Mouse (Mus musculus) lung, adult 2 months (tissue): ENCODE results near the gene Mrpl12. TPM values are rescaled to one million over a fixed set of nuclear protein-coding genes. Genes with fewer than 3 reads are reported as not detected.

Experiments used
- DNase-seq: peaks from one replicate; pipeline ENCODE4 v3.0.0; 2022
- H3K4me1 ChIP-seq: fragments of 200-500 bp; 2 replicates; pipeline ENCODE4 v1.6.1; 2011; ENCODE audit warnings: low read length; ENCODE audit not compliant: control insufficient read depth, insufficient read depth
- H3K4me3 ChIP-seq: fragments of 200-500 bp; replicated peaks from 2 replicates; pipeline ENCODE3; 2011; ENCODE audit warnings: low read depth, mild to moderate bottlenecking, control low read depth, low read length; ENCODE audit errors: extremely low read depth
- CTCF ChIP-seq: fragments of 200-500 bp; IDR thresholded peaks from 2 replicates; pipeline ENCODE4 v1.5.1; 2011; ENCODE audit warnings: mild to moderate bottlenecking, low read length, control low read depth; ENCODE audit not compliant: insufficient read depth
- POLR2A ChIP-seq: fragments of 200-500 bp; IDR thresholded peaks from 2 replicates; pipeline ENCODE4 v1.6.1; 2011; ENCODE audit warnings: low read depth, mild to moderate bottlenecking, control low read depth, low read length, borderline replicate concordance; ENCODE audit errors: extremely low read depth
- WGBS: fragments of 180-500 bp; shearing (Covaris S2); methylation state at CpG from one replicate; pipeline ENCODE4 v1.1.7; 2018; 5-methylcytosine and 5-hydroxymethylcytosine counted together
- polyA plus RNA-seq: library from polyadenylated mRNA; depleted of rRNA; stranded (reverse); fragments of >200 nt; gene quantifications from 2 replicates; pipeline ENCODE4 v1.2.3, GENCODE M21; 2012

The Mrpl12 gene
- polyA plus RNA-seq, 1 experiment = 48.0 TPM

DNA sequence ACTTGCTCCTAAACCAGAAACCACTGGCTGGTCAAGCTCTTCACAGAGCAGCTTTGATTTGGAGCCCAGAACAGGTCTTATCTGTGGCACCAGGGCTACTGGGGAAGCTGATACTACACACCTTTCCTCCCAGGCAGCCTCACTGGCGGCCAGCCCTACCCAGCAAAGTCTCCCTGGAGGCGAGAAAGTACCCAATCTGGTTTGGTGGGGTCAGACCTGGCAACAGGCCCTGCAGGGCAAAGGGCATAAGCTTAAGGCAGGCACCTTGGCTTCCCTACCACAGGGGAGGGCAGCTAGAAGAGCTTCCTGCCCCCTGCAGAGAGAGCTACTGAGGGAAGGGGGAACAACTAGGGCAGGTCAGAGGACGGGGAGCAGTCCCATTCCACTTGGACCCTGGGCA, 15.9 kb downstream of the Mrpl12 start:
- TF ChIP-seq CTCF = no peak
- TF ChIP-seq POLR2A = peak; percentile 44; the same call in 1 of the 2 replicates
- H3K4me1 ChIP-seq = peaks cover 3% of the 10 kb centered on the region; the same call in 1 of the 2 replicates
- H3K4me3 ChIP-seq = no peak overlapping the region
- peak; percentile 72 for DNase-seq
- WGBS = 10% methylated on average over 3 of the region's 3 CpGs

DNA sequence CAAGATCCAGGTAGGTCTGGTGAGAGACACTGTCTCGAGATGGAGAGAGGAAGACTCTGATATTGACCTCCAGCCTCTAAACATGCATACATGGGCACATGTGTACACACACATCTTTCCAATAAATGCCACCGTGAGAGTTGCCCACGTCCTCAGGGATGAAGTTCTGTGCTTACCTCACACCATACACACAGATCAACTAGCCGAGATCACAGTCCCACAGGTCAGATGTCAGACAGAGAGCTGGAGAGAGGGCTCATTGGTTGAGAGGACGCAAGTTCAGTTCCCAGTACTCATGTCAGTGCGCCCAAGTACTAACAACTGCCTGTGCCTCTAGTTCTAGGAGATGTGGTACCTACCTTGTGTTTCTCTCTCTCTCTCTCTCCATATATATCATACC, 16.6 kb downstream of the Mrpl12 start:
- no peak for DNase-seq
- no peak overlapping the region for H3K4me3 ChIP-seq
- H3K4me1 ChIP-seq = peaks cover 3% of the 10 kb centered on the region; the same call in 1 of the 2 replicates
- TF ChIP-seq POLR2A (no peak), CTCF (no peak)
- WGBS = 47% methylated on average over 6 of the region's 6 CpGs

DNA sequence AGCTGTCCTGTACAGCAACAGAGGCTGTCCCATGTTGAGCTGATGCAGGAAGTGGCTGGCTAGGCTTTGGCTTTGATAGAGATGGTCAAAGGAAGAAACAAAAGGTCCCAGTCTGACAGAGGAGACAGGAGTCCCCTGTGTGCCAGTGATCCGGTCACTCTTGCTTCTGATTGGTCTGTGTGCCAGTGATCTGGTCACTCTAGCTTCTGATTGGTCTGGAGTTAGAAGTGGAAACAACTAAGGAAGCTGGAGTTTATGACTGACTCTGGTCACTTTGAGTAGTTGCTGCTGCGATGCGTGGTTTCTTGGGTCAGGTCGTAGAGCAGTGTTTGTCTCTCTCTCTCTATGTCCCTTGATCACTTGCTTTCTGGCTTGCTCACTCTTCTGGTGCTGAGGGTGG, 17.3 kb downstream of the Mrpl12 start:
- H3K4me1 ChIP-seq = peaks cover 3% of the 10 kb centered on the region; the same call in 1 of the 2 replicates
- no peak for DNase-seq
- TF ChIP-seq POLR2A (0 out of 2 replicates have a peak, but pooled peaks have one; percentile 8), CTCF (no peak)
- 77% methylated on average over 4 of the region's 4 CpGs for WGBS
- H3K4me3 ChIP-seq = no peak overlapping the region

DNA sequence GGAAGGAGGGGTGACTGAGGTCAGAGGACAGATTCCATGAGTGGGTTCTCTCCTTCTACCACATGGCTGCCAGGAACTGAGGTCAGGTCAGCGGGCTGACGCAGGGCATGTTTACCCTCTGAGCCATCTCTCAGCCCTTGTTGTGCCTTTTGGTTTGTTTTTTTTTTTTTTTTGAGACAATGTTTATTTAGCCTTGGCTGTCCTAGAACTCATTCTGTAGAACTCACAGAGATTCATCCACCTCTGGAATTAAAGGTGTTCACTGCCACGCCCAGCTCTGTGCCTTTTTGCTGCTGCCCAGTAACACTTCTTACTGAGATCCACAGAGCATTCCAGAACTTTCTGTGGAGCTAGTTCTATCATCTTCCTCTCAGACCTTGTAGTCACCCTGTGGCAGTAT, 21.2 kb downstream of the Mrpl12 start:
- no peak overlapping the region for H3K4me3 ChIP-seq
- no peak for TF ChIP-seq CTCF
- TF ChIP-seq POLR2A = no peak
- H3K4me1 ChIP-seq = peaks cover 7% of the 10 kb centered on the region
- WGBS = 76% methylated on average over 3 of the region's 3 CpGs
- no peak for DNase-seq

DNA sequence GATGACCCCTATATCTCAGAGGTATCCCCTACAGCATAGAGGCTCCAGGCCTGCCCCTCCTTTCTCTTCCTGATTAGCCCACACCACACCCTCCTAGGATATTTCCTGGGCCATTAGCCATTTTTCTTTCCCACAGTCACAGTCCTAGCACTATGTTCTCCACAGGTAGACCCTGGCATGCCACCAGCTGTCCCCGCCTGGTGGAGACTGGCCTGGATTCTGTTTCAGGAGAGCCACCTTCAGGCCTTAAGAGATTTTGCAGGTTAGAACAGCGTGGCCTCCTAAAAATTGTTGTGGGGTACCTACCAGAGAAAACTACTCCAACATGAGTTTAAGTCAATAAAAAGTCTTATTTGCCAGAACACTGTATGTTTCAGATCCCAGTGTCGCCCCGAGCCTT, 22.5 kb downstream of the Mrpl12 start:
- H3K4me3 ChIP-seq = no peak overlapping the region
- no peak for DNase-seq
- WGBS = 55% methylated on average over 4 of the region's 4 CpGs
- peaks cover 7% of the 10 kb centered on the region for H3K4me1 ChIP-seq
- TF ChIP-seq POLR2A = no peak
- peak; percentile 44; the same call in 1 of the 2 replicates for TF ChIP-seq CTCF

DNA sequence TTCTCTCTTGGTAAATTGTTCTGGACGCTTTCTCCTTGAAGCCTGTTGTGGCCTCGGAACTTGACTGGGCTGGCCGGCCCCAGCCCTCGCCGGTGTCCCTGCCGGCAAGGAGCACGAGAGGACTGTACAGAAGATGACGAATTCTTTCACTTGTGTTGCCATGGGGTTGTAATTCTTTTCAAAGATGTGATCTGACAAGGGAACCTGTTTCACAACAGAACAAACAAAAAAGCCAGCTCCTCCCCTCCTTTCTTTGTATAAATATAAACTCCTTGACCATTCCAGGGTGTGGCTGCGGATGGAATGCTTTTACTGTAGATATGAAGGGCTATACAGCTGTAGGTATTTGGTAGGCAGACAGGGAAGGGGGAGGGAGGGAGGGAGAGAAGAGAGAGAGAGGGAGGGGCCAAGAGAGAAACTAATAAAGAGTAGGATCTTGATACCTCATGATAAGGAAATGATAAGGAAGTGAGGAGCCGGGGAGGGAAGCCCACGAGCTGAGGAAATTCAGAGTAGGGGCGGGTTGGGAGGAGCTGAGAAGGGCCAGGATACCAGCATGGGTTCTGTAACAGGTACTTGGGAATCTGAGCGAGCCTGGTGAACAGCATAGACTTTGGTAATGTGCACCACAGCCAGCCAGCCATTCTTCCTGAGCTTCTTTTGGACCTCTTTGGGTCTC, 23.3 kb downstream of the Mrpl12 start:
- no peak overlapping the region for H3K4me3 ChIP-seq
- DNase-seq = peak; percentile 56
- peaks cover 7% of the 10 kb centered on the region for H3K4me1 ChIP-seq
- 43% methylated on average over 13 of the region's 13 CpGs for WGBS
- no peak for TF ChIP-seq CTCF
- no peak for TF ChIP-seq POLR2A

DNA sequence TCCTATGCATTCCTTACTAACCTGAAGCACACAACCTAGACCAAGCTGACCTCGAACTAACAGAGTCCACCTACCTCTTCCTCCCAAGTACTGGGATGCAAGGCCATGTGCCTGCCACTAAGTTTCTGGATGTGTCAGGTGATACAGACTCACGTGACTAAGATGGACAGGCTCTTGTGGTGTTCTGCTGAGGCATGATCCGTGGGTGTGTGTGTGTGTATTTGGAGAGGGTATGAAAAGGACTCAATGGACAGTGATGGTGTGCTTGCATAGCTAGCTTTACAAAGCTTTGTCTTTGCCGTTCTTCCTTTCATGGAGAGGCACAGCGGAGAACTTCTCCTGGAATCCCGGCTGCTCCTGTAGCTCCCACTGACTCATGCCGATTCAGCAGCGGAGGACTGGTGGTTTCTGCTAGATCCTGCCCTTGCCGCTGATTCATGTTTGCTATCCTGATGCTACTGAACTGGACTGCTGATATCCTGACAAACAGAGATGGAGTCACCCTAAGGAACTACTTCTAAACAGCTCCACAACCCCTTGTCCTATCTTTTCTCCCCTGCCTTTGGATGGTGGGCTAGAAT, 24.0 kb downstream of the Mrpl12 start:
- peaks cover 7% of the 10 kb centered on the region for H3K4me1 ChIP-seq
- 64% methylated on average over 9 of the region's 9 CpGs for WGBS
- TF ChIP-seq CTCF = no peak
- TF ChIP-seq POLR2A = no peak
- H3K4me3 ChIP-seq = no peak overlapping the region
- no peak for DNase-seq

DNA sequence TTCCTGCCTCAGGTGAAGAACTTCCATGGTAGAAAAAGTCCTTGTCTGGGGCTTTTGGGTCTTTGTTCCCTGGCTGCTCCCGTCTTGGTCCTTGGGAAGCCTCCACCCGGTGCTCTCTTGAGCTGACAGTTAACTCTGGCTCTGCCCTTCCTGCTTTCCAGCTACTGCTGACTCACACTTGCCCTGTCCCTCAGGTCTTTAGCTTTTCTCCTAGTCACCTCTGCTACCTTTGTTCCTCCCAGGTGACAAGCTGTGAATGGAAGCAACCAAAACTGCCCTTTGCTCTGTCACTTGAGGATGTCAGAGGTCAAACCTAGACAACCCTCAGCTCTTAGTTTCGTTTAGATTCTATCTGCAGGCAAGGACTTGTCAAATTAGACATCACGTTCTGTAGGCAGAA, 25.5 kb downstream of the Mrpl12 start:
- H3K4me1 ChIP-seq = peaks cover 7% of the 10 kb centered on the region
- 40% methylated on average over 4 of the region's 4 CpGs for WGBS
- DNase-seq = no peak
- H3K4me3 ChIP-seq = no peak overlapping the region
- no peak for TF ChIP-seq CTCF
- no peak for TF ChIP-seq POLR2A

DNA sequence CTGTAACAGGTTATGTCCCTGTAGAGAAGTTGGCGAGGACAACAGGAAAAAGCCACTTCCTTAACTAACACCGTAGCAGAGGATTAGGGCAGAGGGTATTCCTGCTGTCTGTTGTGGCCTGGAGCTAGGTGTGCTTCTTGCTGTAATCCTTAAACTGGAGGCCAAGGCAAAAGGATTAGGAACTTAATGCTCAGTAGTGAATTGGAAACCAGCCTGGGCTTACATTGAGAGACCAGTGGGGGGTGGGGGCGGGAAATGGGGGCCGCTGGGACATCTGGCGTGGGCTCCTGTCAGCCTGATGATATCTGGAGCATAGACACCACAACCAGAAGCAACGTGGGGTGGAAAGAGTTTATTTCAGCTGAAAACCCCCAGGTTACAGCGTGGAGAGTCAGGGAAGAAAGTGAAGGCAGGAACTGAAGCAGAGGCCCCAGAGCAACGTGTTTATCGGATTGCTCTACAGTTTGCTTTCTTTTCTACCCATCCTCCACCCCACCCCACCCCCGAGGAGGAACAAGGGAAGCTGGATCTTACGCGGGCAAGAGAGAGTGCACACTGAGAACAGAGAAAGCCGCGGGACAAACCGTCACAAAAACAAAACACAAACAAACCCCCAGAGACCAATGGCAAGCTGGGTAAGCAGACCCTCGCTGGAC, 26.1 kb downstream of the Mrpl12 start:
- WGBS = 5% methylated on average over 16 of the region's 16 CpGs
- TF ChIP-seq POLR2A = no peak
- no peak for TF ChIP-seq CTCF
- DNase-seq = no peak
- Histone ChIP-seq H3K4me1 (peaks cover 7% of the 10 kb centered on the region), H3K4me3 (peak overlapping the region; percentile 40)
